Mouse (Mus musculus) bone marrow, adult 2 months (tissue): ENCODE results near the gene Ppp4r4. TPM values are rescaled to one million over a fixed set of nuclear protein-coding genes. Genes with fewer than 3 reads are reported as not detected.

Source experiments
- H3K27ac ChIP-seq: fragments of 200-500 bp; 2 replicates; pipeline ENCODE4 v1.5.1; 2012; ENCODE audit warnings: low read depth, mild to moderate bottlenecking, control low read depth, inconsistent platforms, low read length; ENCODE audit not compliant: control insufficient read depth, poor library complexity, insufficient read depth
- H3K4me1 ChIP-seq: fragments of 200-500 bp; 2 replicates; pipeline ENCODE4 v1.6.1; 2011; ENCODE audit warnings: low read length; ENCODE audit not compliant: control insufficient read depth, insufficient read depth
- H3K4me3 ChIP-seq: fragments of 200-500 bp; replicated peaks from 2 replicates; pipeline ENCODE3; 2011; ENCODE audit warnings: mild to moderate bottlenecking, low read depth, low read length, control low read depth; ENCODE audit not compliant: control insufficient read depth
- CTCF ChIP-seq: fragments of 200-500 bp; IDR thresholded peaks from 2 replicates; pipeline ENCODE4 v1.5.1; 2011; ENCODE audit warnings: low read length, control low read depth; ENCODE audit not compliant: control insufficient read depth, insufficient read depth
- POLR2A ChIP-seq: fragments of 200-500 bp; IDR thresholded peaks from 2 replicates; pipeline ENCODE4 v1.6.1; 2011; ENCODE audit warnings: low read depth, mild to moderate bottlenecking, control low read depth, low read length, borderline replicate concordance; ENCODE audit not compliant: control insufficient read depth
- WGBS: fragments of 180-500 bp; shearing (Covaris S2); methylation state at CpG from one replicate; pipeline ENCODE4 v1.1.7; 2018; 5-methylcytosine and 5-hydroxymethylcytosine counted together
- polyA plus RNA-seq: library from polyadenylated mRNA; stranded (reverse); fragments of >200 nt; gene quantifications from 2 replicates; pipeline ENCODE4 v1.2.4, GENCODE M21; 2011; ENCODE audit warnings: low replicate concordance; ENCODE audit not compliant: missing spikeins, insufficient read depth, insufficient read length

Ppp4r4 gene
- polyA plus RNA-seq, 1 experiment = 0.62 TPM

DNA sequence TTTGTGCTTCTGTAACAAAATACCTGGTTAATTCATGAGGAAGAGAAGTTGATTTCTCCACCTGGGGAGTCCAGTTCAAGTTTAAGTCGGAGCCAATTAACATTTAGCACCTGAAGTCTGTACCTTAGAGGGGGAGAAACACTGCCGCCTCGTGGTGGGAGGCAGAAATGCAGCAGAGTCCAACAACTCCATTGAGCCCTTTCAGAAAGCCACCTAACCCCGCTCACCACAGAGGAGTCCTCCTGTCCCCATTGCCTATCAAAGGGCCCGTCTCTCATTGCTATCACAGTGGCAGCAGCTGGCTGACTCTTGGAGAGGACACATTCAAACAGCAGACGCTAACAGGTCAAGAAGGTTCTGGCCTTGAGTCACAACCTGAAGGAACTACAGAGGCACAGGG is 37.6 kb upstream of the Ppp4r4 start:
- no peak overlapping the region for H3K4me3 ChIP-seq
- TF ChIP-seq CTCF (peak; percentile 83), POLR2A (no peak)
- no peak overlapping the region for H3K27ac ChIP-seq
- no peaks in the 10 kb centered on the region for H3K4me1 ChIP-seq
- 14% methylated on average over 6 of the region's 6 CpGs for WGBS

DNA sequence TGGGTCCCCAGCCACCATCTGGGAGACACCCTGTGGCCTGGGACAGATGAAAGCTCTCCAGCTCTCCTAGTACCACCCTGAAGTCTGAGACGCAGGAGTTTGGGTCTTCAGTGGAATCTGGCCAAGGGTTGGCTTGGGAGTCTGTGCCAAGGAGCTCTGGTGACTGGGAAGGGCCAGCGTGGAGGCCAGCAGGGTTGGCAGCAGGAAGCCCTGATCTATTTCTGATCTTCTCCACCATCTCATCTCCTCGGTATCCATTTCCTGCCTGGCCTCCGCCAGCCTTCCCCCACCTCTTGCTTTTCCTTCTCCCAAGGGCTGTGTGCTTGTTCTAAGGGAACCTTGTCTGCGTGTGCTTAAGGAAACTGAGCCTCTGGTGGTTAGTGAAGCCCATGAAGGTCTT is 33.3 kb upstream of the Ppp4r4 start:
- no peak overlapping the region for H3K4me3 ChIP-seq
- H3K27ac ChIP-seq = no peak overlapping the region
- WGBS = 34% methylated on average over 5 of the region's 5 CpGs
- no peak for TF ChIP-seq CTCF
- no peak for TF ChIP-seq POLR2A
- no peaks in the 10 kb centered on the region for H3K4me1 ChIP-seq

DNA sequence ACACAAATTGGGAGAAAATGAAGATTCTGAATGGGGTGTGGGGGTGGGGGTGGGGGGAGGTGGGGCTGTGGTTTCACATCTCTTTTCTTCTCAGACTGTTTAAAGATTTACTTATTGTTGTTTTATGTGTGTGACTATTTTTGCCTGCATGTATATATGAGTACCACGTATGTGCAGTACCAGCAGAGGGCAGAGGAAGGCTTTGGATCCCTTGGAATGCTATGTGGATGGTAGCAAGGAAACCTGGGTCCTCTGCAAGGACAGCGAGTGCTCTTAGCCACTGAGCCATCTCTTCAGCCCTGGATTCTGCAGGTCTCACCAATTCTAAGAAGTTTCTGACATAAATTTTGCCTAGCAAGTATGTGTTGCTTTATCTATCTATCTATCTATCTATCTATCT is 32.8 kb upstream of the Ppp4r4 start:
- no peaks in the 10 kb centered on the region for H3K4me1 ChIP-seq
- no peak overlapping the region for H3K27ac ChIP-seq
- no peak overlapping the region for H3K4me3 ChIP-seq
- 77% methylated on average over 2 of the region's 2 CpGs for WGBS
- TF ChIP-seq POLR2A = no peak
- no peak for TF ChIP-seq CTCF

DNA sequence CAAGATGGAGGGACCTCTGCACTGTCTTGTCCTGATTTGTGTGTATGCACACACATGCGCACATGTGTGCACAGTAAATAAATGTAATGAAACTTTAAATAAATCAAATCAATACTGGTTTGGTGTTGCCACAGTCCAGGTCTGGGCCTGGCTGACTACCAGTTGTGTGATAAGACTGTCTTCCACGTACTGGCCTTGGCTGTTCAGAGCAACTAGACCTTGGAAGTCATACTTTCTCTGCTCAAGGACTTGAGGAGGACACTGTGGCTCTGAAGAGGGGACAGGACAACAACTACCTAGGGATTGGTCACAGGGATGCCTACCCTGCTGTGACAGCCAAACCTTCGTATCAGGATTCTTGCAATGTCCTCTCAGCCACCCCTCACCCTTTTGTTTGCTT is 28.8 kb upstream of the Ppp4r4 start:
- no peak for TF ChIP-seq POLR2A
- TF ChIP-seq CTCF = no peak
- WGBS = 74% methylated on average over 3 of the region's 3 CpGs
- Histone ChIP-seq H3K4me1 (no peaks in the 10 kb centered on the region), H3K4me3 (no peak overlapping the region), H3K27ac (no peak overlapping the region)

DNA sequence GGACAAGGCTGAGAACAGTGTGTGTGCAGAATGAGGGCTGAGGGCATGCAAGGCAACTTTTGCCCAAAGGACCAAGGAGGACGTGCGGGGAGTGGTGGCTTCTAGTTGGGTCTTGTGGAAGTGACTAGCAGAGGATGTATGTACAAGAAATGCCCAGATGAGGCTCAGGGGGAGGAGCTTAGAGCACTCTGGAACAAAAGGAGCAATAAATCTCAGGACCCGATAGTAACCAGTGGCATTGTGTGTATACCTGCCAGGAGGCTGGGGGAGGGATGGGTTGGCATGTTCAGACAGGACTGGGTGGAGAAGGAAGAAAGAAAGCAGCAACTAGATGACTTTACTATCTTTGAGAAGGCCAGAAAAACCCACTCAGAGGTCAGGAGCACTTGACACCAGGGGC is 27.7 kb upstream of the Ppp4r4 start:
- H3K4me1 ChIP-seq = no peaks in the 10 kb centered on the region
- H3K4me3 ChIP-seq = no peak overlapping the region
- no peak for TF ChIP-seq POLR2A
- TF ChIP-seq CTCF = no peak
- WGBS = 55% methylated on average over 3 of the region's 3 CpGs
- H3K27ac ChIP-seq = no peak overlapping the region

DNA sequence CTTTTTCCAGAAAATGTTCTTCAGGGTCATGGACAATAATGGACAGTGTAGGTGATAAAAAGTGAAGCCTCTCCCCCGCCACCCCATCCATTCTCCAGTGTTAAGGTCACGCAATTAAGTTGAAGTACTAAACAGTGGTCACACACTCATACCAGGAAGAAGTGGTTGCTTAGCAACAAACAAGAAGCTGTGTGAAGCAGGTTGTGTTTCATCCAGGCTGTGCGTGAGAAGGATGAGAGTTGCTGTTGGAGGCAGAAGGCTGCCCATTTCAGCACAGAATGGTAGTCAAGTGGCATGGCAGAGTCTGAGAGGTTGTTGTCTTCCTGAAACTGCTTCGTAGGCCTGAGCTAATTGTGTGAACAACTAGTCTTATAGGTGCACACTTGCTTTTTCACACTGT is 23.7 kb upstream of the Ppp4r4 start:
- Histone ChIP-seq H3K4me3 (no peak overlapping the region), H3K4me1 (no peaks in the 10 kb centered on the region), H3K27ac (no peak overlapping the region)
- no peak for TF ChIP-seq CTCF
- TF ChIP-seq POLR2A = no peak
- WGBS = 62% methylated on average over 4 of the region's 4 CpGs

DNA sequence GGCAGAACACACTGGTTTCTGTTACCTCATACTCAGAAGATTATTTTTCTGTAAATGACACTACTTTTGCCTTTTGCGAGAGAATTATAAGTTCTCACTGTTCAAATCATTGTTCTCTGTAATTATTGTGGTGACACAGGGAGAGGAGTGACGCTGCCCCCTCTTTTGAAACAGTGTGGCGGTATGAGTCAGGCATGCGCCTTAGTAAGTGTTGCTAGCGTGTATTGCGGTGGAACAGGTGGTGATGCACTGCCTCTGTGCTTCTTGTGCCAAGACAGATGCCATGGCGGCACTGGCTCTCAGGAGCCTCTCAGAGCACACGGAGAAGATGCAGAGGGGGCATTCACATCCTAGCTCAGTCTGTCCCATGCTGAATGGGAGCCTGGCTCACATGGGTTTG is 22.2 kb upstream of the Ppp4r4 start:
- H3K4me1 ChIP-seq = no peaks in the 10 kb centered on the region
- 82% methylated on average over 8 of the region's 8 CpGs for WGBS
- H3K4me3 ChIP-seq = no peak overlapping the region
- TF ChIP-seq POLR2A (no peak), CTCF (no peak)
- no peak overlapping the region for H3K27ac ChIP-seq

DNA sequence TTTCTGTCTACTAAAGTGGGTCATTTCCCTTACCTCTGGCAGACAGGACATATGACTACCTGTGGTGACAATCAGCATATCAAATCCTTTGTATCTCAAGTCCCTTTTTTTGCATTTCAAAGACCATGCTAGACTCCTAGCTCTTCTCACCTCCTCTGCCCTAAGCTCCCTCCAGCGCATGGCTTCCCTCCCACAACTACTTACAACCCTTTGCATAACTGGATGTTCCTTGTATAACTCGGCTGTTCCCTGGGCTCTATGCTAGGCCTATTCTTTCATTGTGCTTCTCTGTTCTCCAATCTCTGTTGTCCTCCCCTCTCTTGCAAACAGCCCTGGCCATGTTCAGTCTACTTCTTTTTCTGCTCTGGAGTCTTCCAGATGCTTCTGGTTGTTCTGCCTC is 20.5 kb upstream of the Ppp4r4 start:
- H3K4me3 ChIP-seq = no peak overlapping the region
- TF ChIP-seq POLR2A (no peak), CTCF (no peak)
- H3K4me1 ChIP-seq = no peaks in the 10 kb centered on the region
- WGBS = 31% methylated on average over 2 of the region's 2 CpGs
- H3K27ac ChIP-seq = no peak overlapping the region

DNA sequence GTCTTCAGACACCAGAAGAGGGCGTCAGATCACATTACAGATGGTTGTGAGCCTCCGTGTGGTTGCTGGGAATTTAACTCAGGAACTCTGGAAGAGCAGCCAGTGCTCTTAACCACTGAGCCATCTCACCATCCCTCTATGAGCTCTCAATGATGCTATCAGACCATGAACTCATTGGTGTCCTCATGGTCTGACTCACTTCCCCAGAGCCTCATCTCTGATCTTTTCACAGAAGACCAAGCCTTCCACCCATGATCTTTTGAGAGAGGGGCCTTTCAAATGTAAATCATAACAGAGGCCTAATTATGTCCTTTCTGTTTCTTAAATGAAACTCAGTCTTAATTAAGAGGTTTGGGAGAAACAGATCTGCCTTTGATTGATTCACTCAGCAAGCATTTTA is 19.0 kb upstream of the Ppp4r4 start:
- 56% methylated on average over 2 of the region's 2 CpGs for WGBS
- no peaks in the 10 kb centered on the region for H3K4me1 ChIP-seq
- TF ChIP-seq POLR2A = no peak
- TF ChIP-seq CTCF = no peak
- no peak overlapping the region for H3K4me3 ChIP-seq
- H3K27ac ChIP-seq = no peak overlapping the region
